Mouse (Mus musculus): Measurements from ENCODE around the gene Gm973.

The Gm973 gene

GRCm38 (mm10) chr1:59584656-59585410 lies 68.8 kb downstream of the Gm973 start:
- DNase-seq (ENCODE audit: low spot score in 2 of 2) = peak; percentile 30 to 47

GRCm38 (mm10) chr1:59589271-59589670 lies 73.2 kb downstream of the Gm973 start:
- DNase-seq (ENCODE audit: low spot score in 2 of 2) = no peak

GRCm38 (mm10) chr1:59592359-59592758 lies 76.3 kb downstream of the Gm973 start:
- no peak for DNase-seq (ENCODE audit: low spot score in 2 of 2)

GRCm38 (mm10) chr1:59592876-59593275 lies 76.8 kb downstream of the Gm973 start:
- no peak for DNase-seq (ENCODE audit: low spot score in 2 of 2)

- no peak for DNase-seq (ENCODE audit: low spot score in 2 of 2)
These were observed 77.6 kb downstream of the Gm973 start for GRCm38 (mm10) chr1:59593622-59594035.

GRCm38 (mm10) chr1:59594586-59595266 lies 78.7 kb downstream of the Gm973 start:
- no peak for DNase-seq (ENCODE audit: low spot score in 2 of 2)

- DNase-seq (ENCODE audit: low spot score in 2 of 2) = no peak
These were observed 79.5 kb downstream of the Gm973 start for GRCm38 (mm10) chr1:59595609-59596008.

GRCm38 (mm10) chr1:59602531-59603416 lies 86.7 kb downstream of the Gm973 start:
- no peak for DNase-seq (ENCODE audit: low spot score in 2 of 2)

GRCm38 (mm10) chr1:59603417-59603712 lies 87.3 kb downstream of the Gm973 start:
- no peak for DNase-seq (ENCODE audit: low spot score in 2 of 2)

- no peak for DNase-seq (ENCODE audit: low spot score in 2 of 2)
These were observed 87.8 kb downstream of the Gm973 start for GRCm38 (mm10) chr1:59603893-59604292.

GRCm38 (mm10) chr1:59606479-59606878 lies 90.4 kb downstream of the Gm973 start:
- no peak for DNase-seq (ENCODE audit: low spot score in 2 of 2)

GRCm38 (mm10) chr1:59607071-59607470 lies 91.0 kb downstream of the Gm973 start:
- no peak for DNase-seq (ENCODE audit: low spot score in 2 of 2)

GRCm38 (mm10) chr1:59608125-59608762 lies 92.2 kb downstream of the Gm973 start:
- no peak for DNase-seq (ENCODE audit: low spot score in 2 of 2)

- no peak for DNase-seq (ENCODE audit: low spot score in 2 of 2)
These were observed 92.9 kb downstream of the Gm973 start for GRCm38 (mm10) chr1:59608920-59609319.

GRCm38 (mm10) chr1:59609458-59609857 lies 93.4 kb downstream of the Gm973 start:
- DNase-seq (ENCODE audit: low spot score in 2 of 2) = no peak

GRCm38 (mm10) chr1:59609896-59610295 lies 93.8 kb downstream of the Gm973 start:
- no peak for DNase-seq (ENCODE audit: low spot score in 2 of 2)

- no peak for DNase-seq (ENCODE audit: low spot score in 2 of 2)
These were observed 94.9 kb downstream of the Gm973 start for GRCm38 (mm10) chr1:59610929-59611328.

- peak; percentile 15 to 49 for DNase-seq (ENCODE audit: low spot score in 2 of 2)
These were observed 97.7 kb downstream of the Gm973 start for GRCm38 (mm10) chr1:59613795-59614194.

GRCm38 (mm10) chr1:59615021-59615420 lies 99.0 kb downstream of the Gm973 start:
- no peak for DNase-seq (ENCODE audit: low spot score in 2 of 2)

GRCm38 (mm10) chr1:59619201-59619600 lies 103.1 kb downstream of the Gm973 start:
- DNase-seq (ENCODE audit: low spot score in 2 of 2) = no peak

GRCm38 (mm10) chr1:59623325-59624017 lies 107.4 kb downstream of the Gm973 start:
- DNase-seq (ENCODE audit: low spot score in 2 of 2) = peak in 1 of 2 experiments; percentile 44
